Mouse (Mus musculus) bone marrow macrophage, adult 2 months (primary cell): ENCODE results near the gene Scg3.

Experiments
- CTCF ChIP-seq: IDR thresholded peaks from 2 replicates; pipeline ENCODE4 v1.5.1; 2012; ENCODE audit warnings: low read depth, mild to moderate bottlenecking, low read length, moderate library complexity
- POLR2A ChIP-seq: IDR thresholded peaks from 2 replicates; pipeline ENCODE4 v1.6.1; 2012; ENCODE audit warnings: mild to moderate bottlenecking, low read depth, low read length, borderline replicate concordance

DNA sequence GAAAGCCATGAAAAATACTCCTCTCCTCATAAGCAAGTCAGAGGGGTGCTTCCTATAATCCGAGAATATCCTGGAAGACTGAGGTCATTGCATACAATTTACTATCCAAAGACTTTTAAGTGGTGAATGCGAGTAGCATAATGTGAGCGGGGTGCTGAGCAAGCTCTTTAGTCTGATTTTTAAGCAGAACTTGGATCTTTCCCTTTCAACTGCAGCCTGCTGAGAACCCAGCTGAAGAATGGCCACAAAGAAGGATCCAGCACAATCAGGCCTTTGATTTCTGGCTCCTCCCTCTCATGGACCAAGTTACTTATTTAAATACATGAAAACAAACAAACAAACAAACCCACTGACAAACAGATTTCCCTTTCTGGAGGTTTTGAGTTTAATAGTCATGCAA is 916 bp upstream of the Scg3 start:
- TF ChIP-seq POLR2A (no peak), CTCF (no peak)
